Mouse (Mus musculus) megakaryocyte, embryonic 14.5 days (primary cell): ENCODE results near the gene Dstyk. TPM values are rescaled to one million over a fixed set of nuclear protein-coding genes. Genes with fewer than 3 reads are reported as not detected.
A peak's percentile ranks its signal among the peaks of the same experiment; 100 is the strongest.

Source experiments
- H3K27me3 ChIP-seq: replicated peaks from 2 replicates; pipeline ENCODE3; 2012; ENCODE audit warnings: inconsistent platforms
- H3K36me3 ChIP-seq: replicated peaks from 2 replicates; pipeline ENCODE3; 2012; ENCODE audit warnings: low read length, inconsistent platforms, mixed read lengths
- H3K4me1 ChIP-seq: 2 replicates; pipeline ENCODE4 v1.6.1; 2012; ENCODE audit warnings: inconsistent platforms
- H3K4me3 ChIP-seq: replicated peaks from 2 replicates; pipeline ENCODE3; 2012; ENCODE audit warnings: moderate library complexity, mild to moderate bottlenecking, inconsistent platforms
- H3K9me3 ChIP-seq: 2 replicates; pipeline ENCODE4 v1.6.1; 2012; ENCODE audit warnings: inconsistent platforms
- FLI1 ChIP-seq: IDR thresholded peaks from 2 replicates; pipeline ENCODE4 v1.6.1; 2012; ENCODE audit warnings: low read length, inconsistent platforms, mixed read lengths
- GATA1 ChIP-seq: IDR thresholded peaks from 3 replicates; pipeline ENCODE4 v1.6.1; 2012; ENCODE audit warnings: mixed read lengths, low read length, inconsistent platforms, borderline replicate concordance
- polyA plus RNA-seq: library from polyadenylated mRNA; stranded (reverse); fragments of >175 nt; gene quantifications from 2 replicates; pipeline ENCODE4 v1.2.3, GENCODE M21; 2012; ENCODE audit warnings: low replicate concordance; ENCODE audit not compliant: insufficient read depth

Gene Dstyk
- polyA plus RNA-seq, 1 experiment, result 0.19 TPM

DNA sequence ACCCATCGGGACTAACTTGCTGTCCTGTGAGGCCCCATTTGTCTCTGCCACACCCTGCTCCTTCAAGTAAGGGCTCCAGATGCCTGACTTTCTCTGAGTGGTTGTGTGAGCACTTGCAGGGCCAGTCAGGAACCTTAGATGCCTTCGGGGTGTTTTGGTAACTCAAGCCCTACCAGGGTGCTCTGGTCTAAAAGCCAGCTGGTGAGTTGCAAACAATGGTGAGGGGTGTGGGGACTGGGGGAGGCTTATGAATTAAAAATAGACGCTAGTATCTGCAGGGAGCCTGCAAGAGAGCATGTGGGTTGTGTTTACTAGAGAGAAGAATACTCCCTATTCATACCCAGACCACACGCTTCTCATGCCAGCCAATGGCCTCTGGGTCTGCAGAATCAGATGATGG lies 42.1 kb upstream of the Dstyk start:
- H3K27me3 ChIP-seq, result peaks cover 82% of the 10 kb centered on the region
- no peak for TF ChIP-seq GATA1
- no peak for TF ChIP-seq FLI1
- no peak overlapping the region for H3K4me3 ChIP-seq
- peaks cover 83% of the 10 kb centered on the region for H3K4me1 ChIP-seq
- H3K9me3 ChIP-seq, result no peaks in the 10 kb centered on the region
- H3K36me3 ChIP-seq, result no peaks in the 10 kb centered on the region

DNA sequence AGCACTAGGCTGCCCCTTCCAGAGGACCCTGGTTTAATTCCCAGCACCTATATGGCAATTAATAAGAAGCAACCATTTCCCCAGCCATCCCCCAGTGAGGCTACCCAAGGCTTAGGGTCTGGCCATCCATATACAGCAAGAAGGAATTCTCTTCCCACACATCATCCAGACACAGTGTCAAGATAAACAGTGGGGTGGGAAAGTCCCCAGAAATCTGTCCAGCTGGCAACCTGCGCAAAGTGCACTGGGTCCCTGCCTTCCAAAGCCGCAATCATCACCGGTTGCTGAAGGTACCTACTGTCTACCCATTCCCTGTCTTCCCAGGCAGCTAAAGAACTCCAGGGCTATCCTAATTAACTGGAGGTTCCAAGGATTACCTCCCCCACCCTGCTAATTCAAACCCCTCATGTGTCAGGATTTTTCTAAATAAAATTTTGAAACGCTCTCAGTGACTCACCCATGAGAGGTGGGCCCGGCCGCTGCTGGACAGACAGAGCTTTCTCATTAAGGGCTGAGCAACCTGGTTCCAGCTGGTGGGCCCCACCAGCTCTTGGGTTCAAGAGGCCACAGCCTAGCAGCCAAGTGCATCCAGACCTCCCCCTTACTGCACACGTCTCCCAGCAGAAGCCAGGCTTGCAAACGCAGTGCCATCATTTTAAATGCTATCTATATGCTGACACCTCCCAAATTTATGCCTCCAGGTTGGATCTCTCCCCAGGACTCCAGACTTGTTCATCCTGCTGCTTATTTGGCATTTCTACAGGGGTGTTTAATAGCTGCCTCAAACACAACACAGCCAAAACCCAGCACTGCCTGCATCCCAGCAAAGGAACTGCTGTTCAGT lies 40.9 kb upstream of the Dstyk start:
- no peak overlapping the region for H3K4me3 ChIP-seq
- H3K4me1 ChIP-seq, result peaks cover 78% of the 10 kb centered on the region
- no peaks in the 10 kb centered on the region for H3K9me3 ChIP-seq
- TF ChIP-seq GATA1 (no peak), FLI1 (no peak)
- H3K36me3 ChIP-seq, result no peaks in the 10 kb centered on the region
- H3K27me3 ChIP-seq, result peaks cover 91% of the 10 kb centered on the region

DNA sequence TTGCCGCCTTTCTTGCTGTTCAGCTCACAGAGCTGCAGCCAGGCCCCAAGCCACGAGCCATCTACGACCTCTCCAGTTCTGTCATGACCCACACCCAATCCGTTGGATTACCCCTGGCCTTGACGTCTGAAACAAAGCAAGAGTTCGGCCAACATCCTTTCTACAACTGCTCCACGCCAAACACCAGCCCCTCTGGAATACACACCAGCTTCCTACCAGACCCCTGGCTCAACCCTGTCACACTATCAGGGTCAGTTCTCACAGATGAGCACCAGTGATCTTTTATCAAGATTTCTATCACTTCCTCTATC lies 40.3 kb upstream of the Dstyk start:
- peaks cover 77% of the 10 kb centered on the region for H3K4me1 ChIP-seq
- H3K36me3 ChIP-seq, result no peaks in the 10 kb centered on the region
- peaks cover 93% of the 10 kb centered on the region for H3K27me3 ChIP-seq
- H3K9me3 ChIP-seq, result no peaks in the 10 kb centered on the region
- TF ChIP-seq FLI1 (no peak), GATA1 (no peak)
- no peak overlapping the region for H3K4me3 ChIP-seq

DNA sequence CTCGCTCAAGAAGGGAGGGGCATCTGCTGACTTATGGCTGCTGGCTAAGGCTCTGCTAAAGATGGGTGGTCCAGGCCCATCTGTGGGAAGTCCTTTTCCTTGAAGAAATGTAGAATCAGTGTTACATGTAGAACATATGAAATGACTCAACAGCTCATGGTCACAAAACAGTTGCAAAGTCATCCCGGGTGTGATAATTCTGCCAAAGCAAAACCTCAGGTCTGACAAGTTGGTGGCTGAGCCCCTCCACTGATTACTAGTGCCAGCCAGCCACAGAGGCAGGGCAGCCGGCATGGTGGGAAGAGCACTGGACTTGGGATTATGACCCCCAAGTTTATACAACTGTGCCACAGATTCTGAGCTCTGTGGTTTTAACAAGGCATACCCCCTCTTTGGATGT lies 39.5 kb upstream of the Dstyk start:
- TF ChIP-seq FLI1, result no peak
- TF ChIP-seq GATA1, result no peak
- Histone ChIP-seq H3K9me3 (no peaks in the 10 kb centered on the region), H3K36me3 (no peaks in the 10 kb centered on the region), H3K27me3 (peaks cover 96% of the 10 kb centered on the region), H3K4me1 (peaks cover 76% of the 10 kb centered on the region), H3K4me3 (no peak overlapping the region)

DNA sequence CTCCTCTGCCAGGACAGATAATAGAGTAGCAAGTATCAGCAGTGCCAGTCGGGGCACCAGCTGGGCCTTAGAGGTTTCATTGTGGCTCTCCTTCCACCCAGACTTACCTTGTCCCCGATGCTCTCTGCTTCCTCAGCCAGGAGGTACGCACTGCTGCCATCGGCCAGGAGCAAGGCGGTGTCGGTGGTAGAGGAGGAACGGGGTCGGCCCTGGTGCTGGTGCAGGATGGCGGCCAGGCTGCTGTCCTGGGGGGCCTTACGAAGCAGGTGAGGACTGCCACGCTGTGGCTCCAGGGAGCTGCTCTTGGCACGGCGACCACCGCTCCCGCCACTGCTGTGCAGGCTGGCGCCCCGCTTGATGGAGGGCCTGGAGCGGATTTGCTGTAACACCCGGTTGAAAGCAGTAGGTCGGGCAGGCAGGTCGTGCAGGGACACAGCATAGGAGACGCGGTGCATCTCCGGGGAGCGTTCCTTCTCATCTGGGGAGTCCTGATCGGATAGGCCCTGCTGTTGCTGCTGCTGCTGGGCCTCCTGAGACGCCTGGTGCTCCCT lies 36.7 kb upstream of the Dstyk start:
- peaks cover 64% of the 10 kb centered on the region for H3K4me1 ChIP-seq

DNA sequence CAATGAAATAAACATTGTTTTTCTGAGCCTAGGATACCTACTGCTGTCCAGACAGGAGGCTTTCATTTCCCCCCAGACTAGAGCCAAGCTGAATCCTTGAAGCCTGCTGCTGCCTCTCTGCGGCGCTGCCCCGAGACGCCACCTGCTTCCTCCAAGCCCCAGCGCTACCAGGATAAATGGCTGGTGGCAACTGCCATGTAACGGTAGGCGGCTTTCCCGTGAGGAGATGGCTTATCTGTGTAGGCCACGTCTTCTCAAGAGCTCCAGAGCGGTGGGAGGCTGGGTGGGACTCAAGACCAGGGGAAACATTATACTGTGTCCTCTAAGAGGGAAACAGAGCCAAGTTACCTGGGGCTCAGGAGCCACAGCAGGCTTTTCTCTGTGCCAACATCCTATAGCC lies 35.4 kb upstream of the Dstyk start:
- TF ChIP-seq FLI1, result no peak
- no peak for TF ChIP-seq GATA1
- Histone ChIP-seq H3K4me3 (peak overlapping the region; percentile 64), H3K36me3 (no peaks in the 10 kb centered on the region), H3K27me3 (peaks cover 98% of the 10 kb centered on the region), H3K9me3 (no peaks in the 10 kb centered on the region), H3K4me1 (peaks cover 61% of the 10 kb centered on the region)

More for the DNA sequence above, 36.7 kb upstream of the Dstyk start:
- H3K4me3 ChIP-seq, result no peak overlapping the region
- H3K36me3 ChIP-seq, result no peaks in the 10 kb centered on the region
- H3K9me3 ChIP-seq, result no peaks in the 10 kb centered on the region
- TF ChIP-seq GATA1, result no peak
- no peak for TF ChIP-seq FLI1
- H3K27me3 ChIP-seq, result peaks cover 97% of the 10 kb centered on the region

DNA sequence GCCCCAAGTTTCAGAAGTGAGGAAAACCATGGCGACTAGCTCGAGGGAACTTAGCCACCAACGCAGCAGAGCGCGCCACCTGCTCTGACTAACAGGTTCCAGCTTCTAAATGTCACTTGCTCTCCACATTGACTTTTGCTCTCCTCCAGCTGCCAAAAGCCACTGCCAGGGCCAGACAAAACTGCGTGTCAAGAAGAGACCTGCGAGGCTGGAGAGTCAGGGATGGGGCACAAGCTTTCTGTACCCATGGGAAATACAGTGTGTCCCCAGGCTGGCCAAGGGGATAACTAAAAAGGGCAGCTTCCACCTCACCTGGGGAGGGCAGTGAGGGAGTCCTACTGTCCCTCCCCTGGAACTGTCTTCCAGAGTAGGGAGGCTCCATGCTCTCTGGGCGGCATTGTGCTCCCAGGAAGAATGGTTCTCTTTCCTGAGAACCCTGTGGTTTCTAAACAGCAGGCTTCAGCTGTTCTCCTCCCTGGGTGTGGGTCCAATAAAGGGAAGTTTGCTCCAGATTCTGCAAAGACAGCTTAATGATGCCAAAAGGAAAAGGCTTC lies 33.3 kb upstream of the Dstyk start:
- no peak for TF ChIP-seq FLI1
- no peak for TF ChIP-seq GATA1
- peaks cover 57% of the 10 kb centered on the region for H3K4me1 ChIP-seq
- H3K36me3 ChIP-seq, result no peaks in the 10 kb centered on the region
- H3K4me3 ChIP-seq, result no peak overlapping the region
- no peaks in the 10 kb centered on the region for H3K9me3 ChIP-seq
- peaks cover 97% of the 10 kb centered on the region for H3K27me3 ChIP-seq

DNA sequence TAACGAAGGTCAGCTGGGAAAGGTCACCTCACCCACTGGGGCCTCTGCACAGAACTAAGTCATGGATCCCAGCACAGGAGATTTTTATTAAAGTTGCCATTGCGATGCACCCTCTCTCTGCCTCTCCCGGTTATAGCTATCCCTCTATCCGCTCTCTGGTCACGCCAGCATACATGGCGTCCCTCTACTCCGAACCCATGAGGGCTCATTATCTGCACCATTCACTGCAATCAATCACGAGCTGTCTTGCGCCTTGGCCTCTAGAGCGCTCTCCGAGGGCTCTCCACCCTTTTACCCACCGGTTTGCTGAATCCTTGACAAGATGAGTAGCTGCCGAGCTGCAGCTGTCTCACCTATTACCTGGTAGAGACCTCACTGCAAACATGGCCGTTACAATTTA lies 32.1 kb upstream of the Dstyk start:
- peaks cover 62% of the 10 kb centered on the region for H3K4me1 ChIP-seq
- peaks cover 97% of the 10 kb centered on the region for H3K27me3 ChIP-seq
- H3K4me3 ChIP-seq, result no peak overlapping the region
- TF ChIP-seq GATA1 (no peak), FLI1 (no peak)
- no peaks in the 10 kb centered on the region for H3K9me3 ChIP-seq
- no peaks in the 10 kb centered on the region for H3K36me3 ChIP-seq

DNA sequence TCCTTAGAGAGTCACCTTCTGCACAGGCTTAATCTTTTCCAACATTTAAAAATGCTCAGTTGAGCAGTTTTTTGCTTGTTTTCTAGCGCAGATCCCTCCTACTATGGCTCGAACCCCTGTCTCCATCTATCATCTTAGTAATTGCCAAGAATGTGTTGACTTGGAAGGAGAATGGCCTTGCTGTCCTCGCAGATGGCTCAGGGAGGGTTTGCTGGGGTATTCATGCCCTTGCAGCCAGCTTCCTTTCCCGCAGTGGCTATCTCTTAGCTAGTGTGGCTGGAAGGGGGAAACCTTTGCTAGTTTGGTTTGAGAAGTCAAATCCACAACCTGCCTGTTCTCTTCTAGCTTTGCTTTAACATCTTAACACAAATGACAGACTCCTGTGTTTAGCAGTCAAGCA lies 31.6 kb upstream of the Dstyk start:
- Histone ChIP-seq H3K4me1 (peaks cover 63% of the 10 kb centered on the region), H3K27me3 (peaks cover 97% of the 10 kb centered on the region), H3K9me3 (no peaks in the 10 kb centered on the region), H3K36me3 (no peaks in the 10 kb centered on the region), H3K4me3 (no peak overlapping the region)
- TF ChIP-seq GATA1 (no peak), FLI1 (no peak)

DNA sequence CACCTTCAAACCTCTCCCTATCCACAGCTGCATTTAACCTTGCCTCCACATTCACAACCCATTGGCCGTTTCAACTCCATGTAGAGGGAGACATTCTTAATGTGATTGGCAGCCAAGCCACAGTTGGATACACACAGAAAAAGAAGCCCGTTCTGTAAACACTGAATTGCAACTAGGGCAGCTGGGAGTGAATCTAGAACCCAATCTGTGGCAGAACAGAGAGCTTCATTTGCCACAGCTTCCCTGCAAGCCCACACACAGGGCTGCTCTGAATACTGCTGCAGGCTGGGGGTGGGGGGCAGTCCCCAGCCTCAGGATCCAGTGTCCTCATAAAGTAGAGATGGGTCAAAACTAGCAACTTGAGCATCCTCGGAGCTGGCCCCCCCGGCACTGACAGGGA lies 31.1 kb upstream of the Dstyk start:
- peaks cover 97% of the 10 kb centered on the region for H3K27me3 ChIP-seq
- H3K4me3 ChIP-seq, result no peak overlapping the region
- no peak for TF ChIP-seq GATA1
- no peak for TF ChIP-seq FLI1
- H3K9me3 ChIP-seq, result no peaks in the 10 kb centered on the region
- peaks cover 66% of the 10 kb centered on the region for H3K4me1 ChIP-seq
- H3K36me3 ChIP-seq, result no peaks in the 10 kb centered on the region
